Mouse (Mus musculus) megakaryocyte-erythroid progenitor cell, adult 5 weeks (primary cell): Measurements from ENCODE around the gene Cmtr1. TPM values are rescaled to one million over a fixed set of nuclear protein-coding genes. Genes with fewer than 3 reads are reported as not detected.

Experiments
- polyA plus RNA-seq: library from polyadenylated mRNA; stranded (reverse); fragments of >175 nt; gene quantifications from 2 replicates; pipeline ENCODE4 v1.2.3, GENCODE M21; 2012

The Cmtr1 gene
- polyA plus RNA-seq, result 69.2 and 71.1 TPM in 2 replicates

GRCm38 (mm10) chr17:29660076-29660761 lies at the start of gene Cmtr1:
Cmtr1 (plus strand) TSS chr17:29660595.

GRCm38 (mm10) chr17:29614115-29615023 lies 46.0 kb upstream of the Cmtr1 start, which contains the start of the genes Rnf8 and Gm28043:
Rnf8 (plus strand) TSS chr17:29614790.
Gm28043 (plus strand) TSS chr17:29614876.

GRCm38 (mm10) chr17:29716732-29717445 lies 56.5 kb downstream of the Cmtr1 start, which contains the start of gene Ccdc167:
Ccdc167 (minus strand) TSS chr17:29717044.

Other genes starting within 250 kb of the Cmtr1 start
- gene Pim1, start 169.8 kb upstream of the Cmtr1 start, polyA plus RNA-seq, result 323 and 395 TPM in 2 replicates
- gene Gm17657, start 111.0 kb upstream of the Cmtr1 start, polyA plus RNA-seq, result not detected in 2 replicates
- 30.7 and 32.3 TPM in 2 replicates for gene Tbc1d22b, start 110.8 kb upstream of the Cmtr1 start, polyA plus RNA-seq
- 0.18 TPM in 1 of 2 replicates, not detected in the other for gene Tmem217, start 108.2 kb upstream of the Cmtr1 start, polyA plus RNA-seq
- 31.6 and 38.4 TPM in 2 replicates for gene Rnf8, start 45.8 kb upstream of the Cmtr1 start, polyA plus RNA-seq
- 0.34 and 0.35 TPM in 2 replicates for gene Gm28043, start 45.7 kb upstream of the Cmtr1 start, polyA plus RNA-seq
- gene Ccdc167, start 56.4 kb downstream of the Cmtr1 start, polyA plus RNA-seq, result 13.6 and 14.0 TPM in 2 replicates